Mouse (Mus musculus) thymus, adult 2 months (tissue): ENCODE measurements at regions not wholly inside any gene's neighbourhood (a gene's known extent, or its start where the extent isn't known, plus 50 kb on each side); places are given as distances from the start of the nearest gene placed in this dataset.

ENCODE experiments used
- CTCF ChIP-seq: fragments of 200-500 bp; IDR thresholded peaks from 2 replicates; pipeline ENCODE4 v1.5.1; 2012; ENCODE audit warnings: mild to moderate bottlenecking, control low read depth, low read length, moderate library complexity, borderline replicate concordance; ENCODE audit not compliant: control insufficient read depth, poor library complexity, insufficient read depth; ENCODE audit errors: extremely low read depth
- POLR2A ChIP-seq: fragments of 200-500 bp; IDR thresholded peaks from 2 replicates; pipeline ENCODE4 v1.6.1; 2012; ENCODE audit warnings: mild to moderate bottlenecking, low read length, control low read depth, moderate library complexity; ENCODE audit not compliant: control insufficient read depth, poor library complexity, insufficient read depth; ENCODE audit errors: extremely low read depth

GRCm38 (mm10) chr4:31469803-31470202 is 494.1 kb upstream of the Map3k7 start:
- no peak for TF ChIP-seq POLR2A
- no peak for TF ChIP-seq CTCF
